Mouse (Mus musculus): ENCODE measurements around the gene Pafah1b2.

DNA sequence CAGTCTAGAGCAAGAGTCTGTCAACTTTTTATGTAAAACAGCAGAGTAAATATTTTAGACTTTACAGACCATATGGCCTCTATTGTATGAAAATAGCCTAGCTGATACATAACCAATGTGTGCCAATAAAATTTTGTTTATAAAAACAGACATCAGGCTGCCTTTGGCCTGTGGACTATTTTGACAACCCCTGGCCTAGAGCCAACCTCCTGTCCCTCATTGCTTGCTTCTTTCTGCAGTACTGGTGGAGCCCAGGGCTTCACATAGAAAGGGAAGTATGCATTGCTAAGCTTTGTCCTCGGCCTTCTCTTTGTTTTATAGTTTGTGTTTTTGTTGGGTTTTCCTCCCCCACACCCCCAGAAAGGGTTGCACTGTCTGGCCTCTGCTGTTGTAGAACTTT lies 80.5 kb downstream of the Pafah1b2 start:
- no peak for TF ChIP-seq CTCF (IDR thresholded peaks at IDR 0.05; ENCODE audit: borderline replicate concordance, extremely low read depth, insufficient read depth, insufficient read length)
- TF ChIP-seq POLR2A (IDR thresholded peaks at IDR 0.05; ENCODE audit: borderline replicate concordance, extremely low read depth, insufficient read depth, insufficient read length, poor library complexity, severe bottlenecking), result no peak
